Mouse (Mus musculus): ENCODE data around the gene Hsd17b10. TPM values are rescaled to one million over a fixed set of nuclear protein-coding genes. Genes with fewer than 3 reads are reported as not detected.

Gene Hsd17b10
- total and polyA plus RNA-seq, 3 experiments: 77.2 to 98.5 (median 87.8) TPM

DNA sequence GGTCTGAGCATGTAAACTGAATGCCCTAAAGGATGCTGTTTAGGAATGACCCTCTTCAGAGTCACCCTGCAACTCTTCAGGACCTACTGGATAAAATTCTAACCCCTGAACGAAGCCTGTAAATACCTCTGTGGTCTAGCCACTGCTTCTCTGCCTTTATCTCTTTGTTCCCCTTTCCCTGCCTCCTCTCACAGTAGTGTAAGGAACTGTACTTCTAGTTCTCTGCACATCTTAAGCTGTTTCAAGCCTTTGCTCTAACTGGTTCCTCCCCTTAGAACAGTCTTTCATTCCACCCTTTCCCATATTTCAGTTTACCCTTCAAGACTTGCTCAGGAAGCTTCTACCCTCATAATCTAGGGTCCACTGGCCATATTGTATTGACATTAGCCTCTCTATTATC, 6.2 kb downstream of the Hsd17b10 start:
- Histone ChIP-seq H3K36me3 (replicated peaks in 1 of 2; ENCODE audit: control insufficient read depth in 1 of 2, insufficient read depth in 1 of 2, low read length in 1 of 2) (peaks cover 9 to 61% of the 10 kb centered on the region in 2 experiments), H3K4me1 (ENCODE audit: control insufficient read depth in 1 of 2, insufficient read depth in 2 of 2) (peaks cover 0 to under 1% of the 10 kb centered on the region in 2 experiments; a peak in 1 of 4 replicates), H3K9ac (ENCODE audit: insufficient read depth, low read depth) (no peak overlapping the region), H3K4me2 (ENCODE audit: insufficient read depth, low read depth, poor library complexity, severe bottlenecking) (no peak overlapping the region), H3K9me3 (replicated peaks; ENCODE audit: low read length) (no peaks in the 10 kb centered on the region), H3K79me2 (replicated peaks; ENCODE audit: control insufficient read depth, extremely low read depth, insufficient read depth, poor library complexity, severe bottlenecking) (no peaks in the 10 kb centered on the region), H3K27ac (ENCODE audit: insufficient read depth, low read depth) (no peak overlapping the region), H3K4me3 (replicated peaks in 1 of 3; ENCODE audit: low read depth in 2 of 3, low read length in 2 of 3, poor library complexity in 1 of 3) (no peak overlapping the region), H3K27me3 (replicated peaks) (no peaks in the 10 kb centered on the region)
- dilution Hi-C loops (cut with MboI; ENCODE audit: extremely low pct_ligation_motif_present, extremely low pct_unique_long_range_greater_than_20kb, low sequenced_read_pairs) (no loop called here), in situ Hi-C loops (cut with MboI; ENCODE audit: low pct_ligation_motif_present, low pct_unique_long_range_greater_than_20kb, low sequenced_read_pairs) (no loop called here)
- TF ChIP-seq EP300 (IDR thresholded peaks at IDR 0.05; ENCODE audit: low read length): no peak
- no peak for TF ChIP-seq RAD21 (IDR thresholded peaks at IDR 0.05; ENCODE audit: low read depth, low read length)
- no peak for TF ChIP-seq USF1 (IDR thresholded peaks at IDR 0.05; ENCODE audit: low read depth, low read length)
- TF ChIP-seq HCFC1 (IDR thresholded peaks at IDR 0.05; ENCODE audit: low read depth, low read length): no peak
- no peak for TF ChIP-seq ELF1 (IDR thresholded peaks at IDR 0.05; ENCODE audit: low read depth, low read length)
- no peak for TF ChIP-seq GABPA (IDR thresholded peaks at IDR 0.05; ENCODE audit: insufficient replicate concordance, low read depth, low read length)
- DNase-seq (ENCODE audit: extremely low read depth): no peak

DNA sequence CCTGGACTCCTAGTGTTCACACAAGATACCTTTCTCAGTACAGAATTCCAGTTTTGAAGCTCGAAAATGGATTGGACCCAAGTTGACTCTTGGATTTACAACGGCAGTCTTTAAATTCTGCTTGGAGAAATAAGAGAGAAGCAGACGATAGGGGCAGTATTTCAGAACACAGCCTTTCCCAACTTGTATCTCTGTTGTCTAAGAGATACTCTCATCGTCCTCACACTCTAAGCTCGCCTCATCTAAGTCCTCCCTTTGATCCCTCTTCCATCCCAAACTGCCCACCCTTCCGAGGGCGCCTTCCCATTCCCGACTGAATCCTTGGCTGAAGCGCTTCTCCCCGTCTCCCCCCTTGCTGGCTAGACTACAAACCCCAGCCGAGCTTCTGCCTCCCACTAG, 14.1 kb downstream of the Hsd17b10 start:
- no peaks in the 10 kb centered on the region for H3K9me3 ChIP-seq (replicated peaks; ENCODE audit: low read length)
- peak overlapping the region; percentile 66 for H3K27ac ChIP-seq (ENCODE audit: insufficient read depth, low read depth)
- peak overlapping the region; percentile 95 for H3K9ac ChIP-seq (ENCODE audit: insufficient read depth, low read depth)
- peaks cover 38% of the 10 kb centered on the region for H3K79me2 ChIP-seq (replicated peaks; ENCODE audit: control insufficient read depth, extremely low read depth, insufficient read depth, poor library complexity, severe bottlenecking)
- in situ Hi-C loops (cut with MboI; ENCODE audit: low pct_ligation_motif_present, low pct_unique_long_range_greater_than_20kb, low sequenced_read_pairs): no loop called here
- peaks cover 2 to 14% of the 10 kb centered on the region in 2 experiments for H3K36me3 ChIP-seq (replicated peaks in 1 of 2; ENCODE audit: control insufficient read depth in 1 of 2, insufficient read depth in 1 of 2, low read length in 1 of 2)
- H3K27me3 ChIP-seq (replicated peaks): no peaks in the 10 kb centered on the region
- H3K4me1 ChIP-seq (ENCODE audit: control insufficient read depth in 1 of 2, insufficient read depth in 2 of 2): peaks cover 3% of the 10 kb centered on the region in 2 experiments; a peak in 1 of 4 replicates
- dilution Hi-C loops (cut with MboI; ENCODE audit: extremely low pct_ligation_motif_present, extremely low pct_unique_long_range_greater_than_20kb, low sequenced_read_pairs): no loop called here
- DNase-seq (ENCODE audit: extremely low read depth): no peak
- peak overlapping the region; percentile 53 for H3K4me2 ChIP-seq (ENCODE audit: insufficient read depth, low read depth, poor library complexity, severe bottlenecking)
- TF ChIP-seq ETS1 (conservative IDR thresholded peaks at IDR 0.05; ENCODE audit: low read depth, low read length) (no peak), JUN (IDR thresholded peaks at IDR 0.05; ENCODE audit: insufficient read depth, low read depth, low read length) (no peak), TBP (conservative IDR thresholded peaks at IDR 0.05; ENCODE audit: low read depth, low read length) (no peak), CTCF (conservative IDR thresholded peaks at IDR 0.05 in 1 of 2, IDR thresholded peaks at IDR 0.05 in 1 of 2; ENCODE audit: low read depth in 2 of 2, low read length in 2 of 2) (peak in 1 of 2 experiments; percentile 18; a peak in 1 of 4 replicates), MYC (IDR thresholded peaks at IDR 0.05; ENCODE audit: low read depth, low read length) (no peak), GABPA (IDR thresholded peaks at IDR 0.05; ENCODE audit: insufficient replicate concordance, low read depth, low read length) (no peak), TCF12 (IDR thresholded peaks at IDR 0.05; ENCODE audit: low read depth, low read length) (no peak)
- peak overlapping the region; percentile 71 to 94 (median 75) for H3K4me3 ChIP-seq (replicated peaks in 1 of 3; ENCODE audit: low read depth in 2 of 3, low read length in 2 of 3, poor library complexity in 1 of 3)
